Mouse (Mus musculus) lung, postnatal 4 days (tissue): Measurements from ENCODE around the gene Glyctk.
A peak's percentile ranks its signal among the peaks of the same experiment; 100 is the strongest.
"Not testable (repeated sequence)": the region's sequence is repeated elsewhere in the genome, so short reads cannot be mapped to it uniquely, and the experiment has no call there.

Experiments
- DNase-seq, 2 experiments: peaks; one replicate each; pipeline ENCODE4 v3.0.0; 2021

The Glyctk gene

DNA sequence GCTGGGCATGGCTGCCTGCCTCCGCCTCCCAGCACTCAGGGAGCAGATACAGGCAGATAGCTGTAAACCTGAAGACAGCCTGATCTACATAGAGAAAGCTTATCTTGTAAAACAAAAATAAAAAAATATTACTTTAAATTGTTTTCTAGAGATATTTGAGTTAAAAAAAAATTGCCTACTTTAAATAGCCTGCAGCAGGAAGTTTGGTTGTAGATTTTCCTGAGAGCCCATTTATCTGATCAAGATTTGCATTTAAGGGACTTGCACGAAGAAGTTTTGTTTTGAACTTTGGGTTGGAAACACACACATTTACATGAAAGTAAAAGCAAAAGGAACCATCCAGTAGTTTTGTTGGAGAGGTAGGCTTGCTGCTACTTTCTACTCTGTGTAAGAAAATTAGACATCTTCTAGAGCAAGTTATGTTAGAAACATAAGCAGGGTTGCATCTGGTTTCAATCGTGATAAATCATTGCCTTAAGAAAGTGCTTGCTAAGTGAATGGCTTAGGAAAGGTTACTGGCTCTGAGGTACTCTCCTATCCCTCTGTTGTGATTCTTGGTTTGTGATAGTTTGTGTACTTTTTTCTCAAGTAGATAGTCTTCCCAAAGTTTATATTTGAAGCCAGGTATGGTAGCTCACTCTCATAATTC is 17.7 kb upstream of the Glyctk start:
- no peak for DNase-seq

GRCm38 (mm10) chr9:106173363-106173762 is 15.4 kb upstream of the Glyctk start:
- DNase-seq: no peak

- no peak for DNase-seq
Observed at GRCm38 (mm10) chr9:106172527-106172926, 14.6 kb upstream of the Glyctk start.

- peak; percentile 75 to 76 for DNase-seq
Observed at GRCm38 (mm10) chr9:106171346-106172158, 13.6 kb upstream of the Glyctk start.

- DNase-seq: peak; percentile 92
Observed at GRCm38 (mm10) chr9:106170556-106171345, 12.8 kb upstream of the Glyctk start, which contains the start of gene Wdr82. Gene Wdr82, plus strand, starts transcription at chr9:106170928.

DNA sequence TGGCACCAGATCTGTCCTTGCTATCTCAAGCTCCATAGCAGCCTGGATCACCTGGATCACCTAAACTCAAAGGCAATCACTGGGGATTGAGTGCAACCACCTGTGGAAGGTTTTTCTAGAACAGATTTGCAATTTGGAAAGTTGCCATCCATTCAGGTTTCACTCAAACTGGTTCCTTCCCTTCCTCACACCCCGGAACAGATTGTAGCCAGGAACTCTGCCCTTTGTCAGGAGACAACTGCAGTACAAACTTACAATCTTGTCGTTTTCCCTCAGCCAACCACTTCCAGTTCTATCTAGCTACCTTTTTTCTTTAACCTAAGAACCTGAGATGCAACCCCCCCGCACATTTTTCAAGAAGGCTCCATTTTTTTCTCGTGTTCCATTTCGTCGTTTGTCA is 12.0 kb upstream of the Glyctk start:
- no peak for DNase-seq

DNA sequence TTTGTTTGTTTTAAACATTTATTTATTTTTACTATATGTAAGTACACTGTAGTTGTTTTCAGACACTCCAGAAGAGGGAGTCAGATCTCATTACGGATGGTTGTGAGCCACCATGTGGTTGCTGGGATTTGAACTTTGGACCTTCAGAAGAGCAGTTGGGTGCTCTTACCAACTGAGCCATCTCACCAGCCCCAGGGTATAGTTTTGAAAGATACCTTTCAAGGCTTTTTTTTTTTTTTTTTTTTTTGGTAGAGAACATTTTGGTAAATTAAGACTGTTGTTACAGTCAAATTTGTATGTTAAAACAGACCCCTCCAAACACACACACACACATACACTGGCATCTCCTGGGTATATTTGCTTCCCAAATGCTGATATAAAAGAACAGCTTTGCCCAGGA is 11.1 kb upstream of the Glyctk start:
- DNase-seq: not testable (repeated sequence)

GRCm38 (mm10) chr9:106167703-106168102 is 9.8 kb upstream of the Glyctk start:
- peak in 1 of 2 experiments; percentile 44 for DNase-seq

DNA sequence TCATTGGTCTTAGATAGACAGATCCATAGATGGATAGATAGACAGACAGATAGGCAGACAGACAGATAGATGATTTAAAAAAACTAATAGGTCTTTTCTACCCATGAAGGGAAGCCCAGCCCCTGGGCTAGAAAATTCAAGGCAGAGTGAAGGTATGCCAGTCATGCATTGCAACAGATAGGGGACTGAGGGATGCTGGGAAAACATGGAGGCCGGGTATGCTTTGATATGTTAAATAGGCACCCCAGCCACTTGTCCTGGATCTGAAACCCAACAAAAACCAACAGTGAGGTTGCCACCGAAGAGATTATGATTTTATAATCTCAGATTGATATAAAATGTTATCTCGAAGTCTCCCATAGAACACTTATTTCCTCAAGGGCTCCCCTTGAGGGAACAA is 9.3 kb upstream of the Glyctk start:
- DNase-seq: no peak

DNA sequence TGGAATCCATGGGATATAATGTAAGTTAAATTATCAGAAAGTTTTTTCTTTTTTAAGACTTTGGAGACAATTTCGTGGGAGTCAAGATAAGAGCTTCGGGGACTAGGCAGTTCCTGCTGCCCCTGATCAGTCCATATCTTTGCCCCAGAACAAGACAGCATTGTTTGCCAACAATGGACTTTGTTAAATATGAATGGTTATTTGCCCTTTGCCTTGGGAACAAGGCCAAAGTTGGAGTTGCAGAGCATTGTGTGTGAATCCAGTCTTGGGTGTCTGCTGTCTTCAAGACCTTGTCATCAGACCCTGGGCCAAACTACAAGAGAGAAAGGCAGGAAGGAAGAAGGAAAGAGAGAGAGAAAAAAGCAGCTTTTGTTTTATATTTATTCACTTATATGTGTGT is 8.8 kb upstream of the Glyctk start:
- DNase-seq: no peak

DNA sequence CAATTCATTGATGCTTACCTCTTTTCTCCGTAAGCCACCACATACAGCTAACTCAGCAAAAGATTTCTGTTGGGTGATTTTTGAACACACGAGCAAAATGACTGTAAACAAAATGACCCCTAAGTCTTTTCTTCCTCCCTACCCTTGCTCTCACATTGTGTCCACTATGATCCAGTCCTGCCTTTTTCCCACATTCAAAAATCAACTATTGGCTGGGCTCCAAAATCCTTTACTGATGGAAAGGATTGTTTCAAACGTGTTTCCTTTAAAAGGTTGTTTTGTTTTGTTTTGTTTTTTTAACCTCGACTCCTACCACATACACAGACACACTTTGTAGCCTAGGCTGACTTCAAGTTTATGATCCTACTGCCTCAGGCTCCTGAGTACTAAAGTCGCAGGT is 2.5 kb upstream of the Glyctk start:
- no peak for DNase-seq

DNA sequence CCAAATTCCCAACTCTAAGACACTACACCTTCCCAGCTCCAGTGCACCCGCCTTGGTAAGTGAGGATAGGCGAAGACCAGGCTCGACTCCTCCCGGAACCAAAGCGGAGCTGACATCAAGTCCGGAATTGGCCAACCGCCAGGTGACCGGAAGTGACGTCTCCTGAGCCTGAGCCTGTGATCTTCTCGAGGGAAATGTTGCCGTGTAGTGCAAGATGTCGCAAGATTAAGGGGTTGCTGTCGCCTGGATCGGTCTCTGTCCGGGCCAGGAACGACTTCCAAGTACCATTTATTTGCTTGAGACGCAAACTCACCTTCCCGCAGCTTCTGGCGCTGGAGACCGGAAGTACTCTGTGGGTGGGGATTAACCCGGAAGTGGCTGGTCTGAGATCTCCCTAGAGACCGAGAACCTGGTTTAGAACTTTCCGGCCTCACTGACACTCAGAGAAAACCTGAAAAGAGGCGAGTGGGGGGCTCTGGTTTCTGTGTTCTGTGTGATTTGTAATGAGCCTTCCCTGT is 1.9 kb upstream of the Glyctk start:
- peak; percentile 95 to 96 for DNase-seq

DNA sequence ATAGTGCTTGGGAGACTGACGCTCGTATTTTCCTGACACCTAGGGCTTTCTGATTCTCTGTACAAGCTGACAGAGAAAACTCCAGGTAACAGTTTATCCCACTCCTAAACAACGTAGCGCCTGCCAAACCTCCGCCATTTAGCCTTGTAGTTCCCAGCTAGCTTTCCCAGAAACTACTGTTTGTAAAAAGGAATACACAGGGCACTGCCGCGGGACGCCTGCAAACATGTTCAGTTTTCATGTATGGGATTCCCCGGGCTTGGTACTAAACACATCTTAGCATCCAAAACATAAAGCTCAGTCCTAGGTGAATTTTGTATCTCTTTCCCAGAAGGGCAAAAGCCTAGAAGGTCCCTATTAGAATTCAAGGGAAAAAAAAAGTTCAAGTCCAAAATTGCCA is 1.3 kb upstream of the Glyctk start:
- no peak for DNase-seq

- DNase-seq: no peak
Observed at GRCm38 (mm10) chr9:106157623-106157925, 364 bp downstream of the Glyctk start.

DNA sequence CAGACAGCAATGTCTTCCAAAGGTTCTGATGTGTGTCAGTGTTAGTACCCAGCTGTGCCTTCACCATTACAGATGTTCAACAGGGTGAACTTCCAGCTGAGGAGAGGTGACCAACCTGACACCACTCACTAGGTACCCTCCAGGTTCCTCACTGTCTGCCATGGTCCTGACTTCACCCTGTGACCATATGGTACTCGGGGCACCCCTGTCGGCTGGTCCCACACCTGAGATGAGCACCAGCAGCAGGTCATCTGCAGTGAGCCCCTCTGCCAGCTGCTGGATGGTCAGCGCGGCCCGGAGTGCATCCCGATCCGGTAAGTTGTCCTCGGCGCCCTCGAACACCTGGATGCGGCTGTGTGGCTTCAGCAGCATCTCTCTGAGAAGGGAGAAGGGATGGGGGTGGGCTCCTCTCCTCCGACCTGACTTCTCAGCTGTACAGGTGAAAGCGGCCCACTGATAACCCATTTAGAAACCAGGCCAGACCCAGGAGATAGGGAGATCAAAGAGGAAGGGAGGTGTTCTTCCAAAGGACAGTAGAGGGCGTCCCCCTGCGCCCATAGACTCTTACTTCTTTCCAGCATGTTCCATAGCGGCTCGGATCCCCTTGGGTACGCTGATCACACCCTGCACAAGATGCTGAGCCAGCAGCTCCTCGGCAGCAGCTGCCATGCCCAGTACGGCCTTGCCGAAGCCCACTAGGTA is 866 bp downstream of the Glyctk start:
- no peak for DNase-seq

DNA sequence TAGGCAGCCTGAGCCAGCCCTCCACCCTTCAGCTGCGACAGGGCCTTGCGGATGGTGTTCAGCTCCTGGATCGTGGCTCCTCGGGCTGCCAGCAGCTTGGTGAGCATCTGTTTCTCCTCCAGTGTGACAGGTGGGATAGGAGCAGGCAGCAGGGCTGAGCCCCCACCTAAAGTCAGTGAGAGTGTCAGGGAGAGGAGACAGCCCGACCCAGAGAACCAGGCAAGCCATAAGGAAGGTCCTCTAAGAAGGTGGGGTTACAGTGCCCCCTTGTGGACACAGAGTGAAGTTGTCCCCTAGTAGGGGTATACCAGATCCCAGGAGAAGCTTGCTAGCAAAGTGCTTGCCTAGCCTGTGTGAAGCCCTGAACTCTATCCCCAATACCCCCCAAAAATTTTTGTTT is 1.5 kb downstream of the Glyctk start:
- peak; percentile 44 to 68 for DNase-seq

GRCm38 (mm10) chr9:106154106-106154505 is 3.8 kb downstream of the Glyctk start:
- DNase-seq: no peak

- no peak for DNase-seq
Observed at GRCm38 (mm10) chr9:106149399-106149754, 8.6 kb downstream of the Glyctk start.

DNA sequence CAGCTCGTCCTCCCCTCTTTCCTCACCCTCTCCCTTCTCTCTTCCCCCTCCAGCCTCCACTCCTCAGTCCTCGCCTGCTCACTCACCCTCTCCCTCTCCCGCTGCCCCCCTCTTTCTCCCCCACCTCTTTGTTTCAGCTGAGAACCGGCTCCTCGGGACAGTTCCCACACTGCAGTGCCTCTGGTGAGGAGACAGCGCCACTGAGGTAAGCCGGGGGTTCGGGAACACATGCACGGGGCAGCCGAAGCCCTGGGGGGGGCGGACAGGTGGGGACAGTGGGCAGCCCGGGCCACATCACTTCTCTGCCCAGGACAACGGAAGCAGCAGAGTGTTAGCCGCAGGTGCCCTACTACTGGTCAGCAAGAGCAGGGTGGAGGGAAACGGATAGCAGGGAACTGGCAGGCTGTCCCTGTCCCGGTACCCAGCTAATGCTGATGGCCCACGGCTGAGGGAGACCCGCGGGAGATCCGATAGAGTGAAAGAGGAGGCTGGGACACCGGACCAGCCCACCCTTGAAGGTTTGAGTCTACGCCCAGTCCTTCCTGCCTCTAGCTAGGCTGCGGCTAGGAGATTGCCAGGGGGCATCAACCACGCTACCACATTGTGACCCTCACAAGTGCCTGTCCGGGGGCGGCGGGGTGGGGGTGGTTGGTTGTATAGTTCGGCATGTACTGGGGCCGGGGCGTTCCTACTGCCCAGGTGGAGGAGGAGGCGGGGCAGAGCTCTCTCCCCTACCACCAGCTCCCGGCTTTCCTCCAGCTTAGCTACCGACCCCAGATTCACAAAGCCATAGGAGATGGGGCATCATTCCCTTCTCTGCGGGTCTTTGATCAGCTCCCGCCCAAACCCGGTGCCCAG is 9.2 kb downstream of the Glyctk start:
- DNase-seq: no peak

DNA sequence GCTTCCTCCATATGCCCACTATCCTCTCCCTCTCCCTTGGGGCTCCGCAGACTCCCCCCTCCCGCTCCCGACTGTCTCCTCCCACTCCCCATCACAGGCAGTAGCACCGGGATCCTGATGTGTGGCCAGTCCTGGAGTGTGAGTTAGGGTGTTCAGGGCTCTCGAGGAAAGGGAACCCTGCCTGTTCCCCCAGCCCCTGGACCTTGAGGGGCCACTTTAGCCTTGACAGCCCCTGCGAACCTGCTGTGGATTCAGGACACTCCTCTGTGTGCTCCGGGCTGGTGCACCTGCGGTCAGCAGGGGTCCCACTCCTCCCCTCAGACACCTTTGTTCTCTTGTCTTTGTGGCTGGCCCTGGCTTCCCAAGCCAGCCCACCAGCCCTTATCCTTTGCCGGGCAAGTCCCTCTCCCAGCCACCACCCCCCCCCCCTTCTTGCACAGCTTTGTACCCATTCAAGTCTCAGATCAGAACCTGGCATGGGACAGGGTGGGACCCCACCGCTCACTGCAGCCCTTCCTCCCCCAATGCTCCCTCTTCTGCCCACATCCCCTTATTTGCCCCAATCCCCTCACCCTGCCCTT is 10.0 kb downstream of the Glyctk start:
- DNase-seq: no peak

DNA sequence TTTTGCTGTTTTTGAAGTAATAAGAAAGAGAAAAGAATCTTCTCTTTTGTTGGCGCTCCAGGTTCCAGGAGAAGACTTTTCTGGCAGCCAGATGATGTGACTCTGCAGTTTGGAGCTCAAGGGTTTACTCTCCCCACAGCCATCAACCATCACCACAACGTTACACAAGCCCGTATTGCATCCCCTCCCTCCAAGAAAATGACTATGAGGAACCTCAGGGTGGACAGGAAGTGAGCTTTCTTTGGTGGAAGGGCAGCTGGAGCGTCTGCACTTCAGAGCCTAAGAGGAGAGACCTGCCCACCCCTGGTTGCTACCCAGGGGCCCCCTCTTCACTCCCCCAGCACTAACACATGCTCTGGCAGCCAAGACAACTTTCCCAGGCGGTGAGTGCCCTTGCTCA is 10.7 kb downstream of the Glyctk start:
- no peak for DNase-seq

GRCm38 (mm10) chr9:106145582-106145981 is 12.4 kb downstream of the Glyctk start:
- DNase-seq: no peak
